Mouse (Mus musculus) kidney, adult 2 months (tissue): Measurements from ENCODE around the gene Gpank1. TPM values are rescaled to one million over a fixed set of nuclear protein-coding genes. Genes with fewer than 3 reads are reported as not detected.
A peak's percentile ranks its signal among the peaks of the same experiment; 100 is the strongest.

Source experiments
- DNase-seq: peaks from one replicate; pipeline ENCODE4 v3.0.0; 2021
- H3K27ac ChIP-seq: fragments of 200-500 bp; 2 replicates; pipeline ENCODE4 v1.5.1; 2012; ENCODE audit warnings: low read depth, low read length, control low read depth, inconsistent platforms; ENCODE audit not compliant: insufficient read depth
- H3K27me3 ChIP-seq: fragments of 200-500 bp; replicated peaks from 2 replicates; pipeline ENCODE4 v1.6.1; 2012; ENCODE audit warnings: mild to moderate bottlenecking, moderate library complexity, low read length, inconsistent platforms; ENCODE audit not compliant: control insufficient read depth, insufficient read depth
- H3K36me3 ChIP-seq: fragments of 200-500 bp; 2 replicates; pipeline ENCODE4 v1.6.1; 2012; ENCODE audit warnings: mild to moderate bottlenecking, moderate library complexity, low read length, inconsistent platforms; ENCODE audit not compliant: control insufficient read depth, insufficient read depth
- H3K4me1 ChIP-seq: fragments of 200-500 bp; 2 replicates; pipeline ENCODE4 v1.6.1; 2011; ENCODE audit warnings: low read length; ENCODE audit not compliant: control insufficient read depth, insufficient read depth
- H3K4me3 ChIP-seq: fragments of 200-500 bp; 2 replicates; pipeline ENCODE4 v1.5.1; 2011; ENCODE audit warnings: mild to moderate bottlenecking, low read depth, low read length, control low read depth; ENCODE audit not compliant: insufficient read depth
- CTCF ChIP-seq: fragments of 200-500 bp; conservative IDR thresholded peaks from 2 replicates; pipeline ENCODE4 v1.5.1; 2011; ENCODE audit warnings: low read depth, mild to moderate bottlenecking, control low read depth, low read length, moderate library complexity, mixed read lengths; ENCODE audit not compliant: insufficient read depth, insufficient read length
- POLR2A ChIP-seq: fragments of 200-500 bp; IDR thresholded peaks from one replicate; pipeline ENCODE4 v1.6.1; 2011; ENCODE audit warnings: low read depth, low read length, control low read depth
- WGBS: fragments of 180-500 bp; shearing (Covaris S2); methylation state at CpG from one replicate; pipeline ENCODE4 v1.1.7; 2018; 5-methylcytosine and 5-hydroxymethylcytosine counted together
- polyA plus RNA-seq: library from polyadenylated mRNA; depleted of rRNA; stranded (reverse); fragments of >200 nt; gene quantifications from 2 replicates; pipeline ENCODE4 v1.2.3, GENCODE M21; 2012; rRNA removed

Gpank1 gene
- polyA plus RNA-seq, result 15.1 and 15.5 TPM in 2 replicates

GRCm38 (mm10) chr17:35121143-35121799, at the start of gene Gpank1:
Gene Gpank1, plus strand, starts transcription at chr17:35121455.
- WGBS, result under 1% methylated on average over 50 of the region's 50 CpGs
- peak within 1 kb of the TSS; percentile 84 for H3K4me3 ChIP-seq
- H3K27me3 ChIP-seq, result no peaks in the 10 kb centered on the region
- TF ChIP-seq CTCF (no peak), POLR2A (peak; percentile 40)
- H3K36me3 ChIP-seq, result peaks cover 3% of the 10 kb centered on the region; the same call in 1 of the 2 replicates
- DNase-seq, result peak; percentile 99
- peaks cover 15% of the 10 kb centered on the region; the same call in 1 of the 2 replicates for H3K4me1 ChIP-seq
- peak within 1 kb of the TSS; percentile 70 for H3K27ac ChIP-seq

- Histone ChIP-seq H3K36me3 (no peaks in the 10 kb centered on the region), H3K4me3 (no peak overlapping the region), H3K27ac (no peak overlapping the region), H3K4me1 (peaks cover 10% of the 10 kb centered on the region; the same call in 1 of the 2 replicates), H3K27me3 (no peaks in the 10 kb centered on the region)
- no peak for DNase-seq
- no peak for TF ChIP-seq POLR2A
- no peak for TF ChIP-seq CTCF
- WGBS, result 56% methylated on average over 17 of the region's 17 CpGs
Observed at GRCm38 (mm10) chr17:35074097-35074496, 47.2 kb upstream of the Gpank1 start.

GRCm38 (mm10) chr17:35076507-35077176, 44.6 kb upstream of the Gpank1 start, which contains the start of gene Ly6g6e:
Gene Ly6g6e, plus strand, starts transcription at chr17:35076902.
- peak within 1 kb of the TSS; percentile 81 for H3K27ac ChIP-seq
- peak within 1 kb of the TSS; percentile 66 for H3K4me3 ChIP-seq
- TF ChIP-seq CTCF (no peak), POLR2A (no peak)
- peaks cover 10% of the 10 kb centered on the region; the same call in 1 of the 2 replicates for H3K4me1 ChIP-seq
- H3K36me3 ChIP-seq, result no peaks in the 10 kb centered on the region
- H3K27me3 ChIP-seq, result no peaks in the 10 kb centered on the region
- WGBS, result 50% methylated on average over 10 of the region's 10 CpGs
- no peak for DNase-seq

GRCm38 (mm10) chr17:35077285-35077684, 44.0 kb upstream of the Gpank1 start:
- no peak for DNase-seq
- TF ChIP-seq CTCF (no peak), POLR2A (no peak)
- Histone ChIP-seq H3K27me3 (no peaks in the 10 kb centered on the region), H3K4me3 (peak overlapping the region; percentile 66), H3K4me1 (peaks cover 10% of the 10 kb centered on the region; the same call in 1 of the 2 replicates), H3K36me3 (no peaks in the 10 kb centered on the region), H3K27ac (peak overlapping the region; percentile 81)
- WGBS, result 21% methylated on average over 2 of the region's 2 CpGs

GRCm38 (mm10) chr17:35077786-35078233, 43.4 kb upstream of the Gpank1 start, which contains the start of gene Ly6g6d:
Gene Ly6g6d, minus strand, starts transcription at chr17:35078065.
- TF ChIP-seq CTCF, result peak; percentile 69
- TF ChIP-seq POLR2A, result peak; percentile 46
- peak within 1 kb of the TSS; percentile 66 for H3K4me3 ChIP-seq

DNA sequence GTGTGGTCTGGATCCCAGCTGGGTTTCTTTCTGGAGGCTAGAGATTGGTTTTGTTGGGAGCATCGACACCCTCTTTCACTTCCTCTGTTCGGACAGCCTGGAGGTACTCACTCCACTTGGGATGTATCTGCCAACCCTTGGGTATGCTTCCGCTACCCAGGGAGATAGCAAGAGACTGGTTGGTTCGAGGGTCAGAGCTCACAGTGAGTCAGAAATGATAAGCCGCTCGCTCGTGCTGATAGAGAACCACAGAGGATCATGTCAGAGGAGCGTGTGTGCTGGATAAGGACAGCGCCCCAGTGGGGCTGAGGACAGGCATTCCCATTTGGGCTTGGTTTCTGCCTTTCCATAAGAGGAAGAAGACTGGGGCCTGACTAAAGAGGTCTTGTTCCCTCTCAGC, 41.5 kb upstream of the Gpank1 start:
- no peak overlapping the region for H3K4me3 ChIP-seq
- WGBS, result 71% methylated on average over 9 of the region's 9 CpGs
- H3K4me1 ChIP-seq, result peaks cover 10% of the 10 kb centered on the region; the same call in 1 of the 2 replicates
- no peak for TF ChIP-seq POLR2A
- TF ChIP-seq CTCF, result no peak
- H3K36me3 ChIP-seq, result no peaks in the 10 kb centered on the region
- no peak overlapping the region for H3K27ac ChIP-seq
- H3K27me3 ChIP-seq, result no peaks in the 10 kb centered on the region
- no peak for DNase-seq

More at GRCm38 (mm10) chr17:35077786-35078233, 43.4 kb upstream of the Gpank1 start, which contains the start of gene Ly6g6d:
- no peaks in the 10 kb centered on the region for H3K27me3 ChIP-seq
- WGBS, result 0% methylated on average over 14 of the region's 14 CpGs
- peak; percentile 83 for DNase-seq
- H3K36me3 ChIP-seq, result no peaks in the 10 kb centered on the region
- peaks cover 10% of the 10 kb centered on the region; the same call in 1 of the 2 replicates for H3K4me1 ChIP-seq
- H3K27ac ChIP-seq, result peak within 1 kb of the TSS; percentile 81

DNA sequence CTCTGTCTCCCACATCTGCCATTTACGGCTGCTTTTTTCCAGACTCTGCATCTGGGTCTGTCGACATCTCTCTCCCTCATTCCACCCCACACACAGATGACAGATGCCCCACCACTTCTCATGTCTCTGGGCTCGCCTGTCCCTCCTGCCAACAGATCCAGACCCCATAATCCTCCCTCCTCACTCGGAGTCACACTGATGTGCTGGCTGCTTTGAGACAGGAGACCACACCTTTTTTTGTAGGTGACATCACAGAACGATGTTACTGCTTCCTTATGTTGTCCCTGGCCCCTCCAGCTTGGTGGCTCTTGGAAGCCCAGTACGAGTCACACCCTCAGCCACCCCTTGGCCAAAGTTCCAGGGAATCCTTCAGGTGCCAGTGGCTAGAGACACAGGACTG, 41.0 kb upstream of the Gpank1 start:
- TF ChIP-seq POLR2A (no peak), CTCF (no peak)
- no peak for DNase-seq
- WGBS, result 70% methylated on average over 6 of the region's 6 CpGs
- peaks cover 10% of the 10 kb centered on the region; the same call in 1 of the 2 replicates for H3K4me1 ChIP-seq
- no peaks in the 10 kb centered on the region for H3K27me3 ChIP-seq
- no peaks in the 10 kb centered on the region for H3K36me3 ChIP-seq
- no peak overlapping the region for H3K4me3 ChIP-seq
- no peak overlapping the region for H3K27ac ChIP-seq
